In the genomic region with DNA sequence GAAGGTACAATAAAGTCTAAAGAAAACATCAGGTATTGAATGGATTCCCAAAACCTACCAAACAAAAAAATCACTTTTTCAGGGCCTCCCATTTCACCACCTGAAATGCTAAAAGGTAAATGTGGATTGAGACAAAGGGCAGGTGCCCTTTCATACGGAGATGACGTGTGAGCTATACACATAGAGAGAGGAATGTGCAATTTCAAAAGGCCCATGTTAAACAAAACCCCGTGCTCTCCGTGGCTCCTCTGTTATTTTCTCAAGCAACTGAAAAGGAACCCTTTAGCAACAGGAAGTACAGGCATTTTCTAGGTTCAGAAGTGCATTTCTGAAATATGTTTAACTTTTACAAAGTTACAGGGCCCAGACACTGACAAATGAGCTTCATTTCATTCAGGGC, we compare ENCODE assay signal across 29 mouse cellular contexts.
A peak's percentile ranks its signal among the peaks of the same experiment; 100 is the strongest.
DNase-seq lines count a peak whose midpoint lies in the region; ATAC-seq and TF ChIP-seq lines count a peak whose summit lies in the region.
"Had no signal": no experiment of that assay in that cellular context is flagged by ENCODE, and none has a peak within 500 bp of the region (broad histone marks: within the 10 kb centered on the region; RNA-seq: fewer than 3 reads in every experiment).

No protein-coding gene starts in this region.

- DNase-seq in heart, adult 11 months: peak; percentile 12
- DNase-seq in lung, postnatal 14 days: no peak
- peak; percentile 14 for DNase-seq in lung, postnatal 25 days (ENCODE audit: low spot score)
- DNase-seq in stomach, postnatal 0 days (ENCODE audit: low spot score): peak; percentile 34
- DNase-seq in midbrain, embryonic 10.5 days (ENCODE audit: low spot score): no peak
- DNase-seq: adrenal gland, postnatal 14 days; cerebellum, adult 11-12 months; cerebellum, adult 9-11 months; embryo, embryonic 11 days; forebrain, postnatal 0 days; heart, postnatal 36 days; kidney, adult 2 months; kidney, postnatal 10 days; layer of hippocampus, postnatal 36 days; left cerebral cortex, postnatal 4 days; liver, postnatal 0 days; right cerebral cortex, postnatal 14 days had no signal

- no peaks in the 10 kb centered on the region; the same call in 1 of the 2 replicates for H3K4me1 ChIP-seq in heart, embryonic 12.5 days (replicated peaks)
- H3K4me1 ChIP-seq in lung, embryonic 16.5 days (replicated peaks; ENCODE audit: control insufficient read depth, insufficient read depth, low read length): peaks cover 3% of the 10 kb centered on the region; the same call in 1 of the 2 replicates
- H3K4me1 ChIP-seq in stomach, postnatal 0 days (replicated peaks; ENCODE audit: control insufficient read depth, insufficient read depth): no peaks in the 10 kb centered on the region
- no peaks in the 10 kb centered on the region for H3K4me1 ChIP-seq in neural tube, embryonic 15.5 days
- H3K4me1 ChIP-seq in midbrain, embryonic 10.5 days: no peaks in the 10 kb centered on the region
- H3K4me1 ChIP-seq: embryonic facial prominence, embryonic 15.5 days; forebrain, embryonic 12.5 days; heart, embryonic 10.5 days; hindbrain, embryonic 12.5 days; liver, embryonic 12.5 days; midbrain, embryonic 12.5 days; neural tube, embryonic 12.5 days had no signal

- ATAC-seq in heart, embryonic 12.5 days (ENCODE audit: insufficient number of reproducible peaks, low FRiP score): no peak
- ATAC-seq in lung, embryonic 16.5 days (ENCODE audit: low read depth): peak; percentile 86
- ATAC-seq in stomach, postnatal 0 days (ENCODE audit: low FRiP score, low TSS enrichment): peak; percentile 78
- ATAC-seq in neural tube, embryonic 15.5 days (ENCODE audit: low FRiP score): no peak
- ATAC-seq: forebrain, postnatal 0 days; liver, embryonic 12.5 days; liver, postnatal 0 days had no signal

- no peak overlapping the region for H3K27ac ChIP-seq in heart, embryonic 12.5 days (ENCODE audit: poor library complexity, severe bottlenecking)
- H3K27ac ChIP-seq in lung, embryonic 16.5 days (ENCODE audit: low read length): peak overlapping the region; percentile 85
- peak overlapping the region; percentile 74 for H3K27ac ChIP-seq in stomach, postnatal 0 days (replicated peaks)
- no peak overlapping the region for H3K27ac ChIP-seq in neural tube, embryonic 15.5 days (replicated peaks)
- no peak overlapping the region for H3K27ac ChIP-seq in midbrain, embryonic 10.5 days (replicated peaks)
- H3K27ac ChIP-seq: forebrain, embryonic 12.5 days; heart, embryonic 10.5 days; hindbrain, embryonic 12.5 days; liver, embryonic 12.5 days; midbrain, embryonic 12.5 days; neural tube, embryonic 12.5 days had no signal

- WGBS in heart, embryonic 12.5 days: 55% methylated on average over 4 of the region's 4 CpGs
- WGBS in lung, embryonic 16.5 days: 30% methylated on average over 4 of the region's 4 CpGs
- WGBS in stomach, postnatal 0 days: 22% methylated on average over 4 of the region's 4 CpGs
- WGBS in neural tube, embryonic 15.5 days: 64% methylated on average over 4 of the region's 4 CpGs
- WGBS in midbrain, embryonic 10.5 days: 78% methylated on average over 4 of the region's 4 CpGs

- H3K9me3 ChIP-seq in heart, embryonic 12.5 days (replicated peaks): no peaks in the 10 kb centered on the region
- H3K9me3 ChIP-seq in lung, embryonic 16.5 days (ENCODE audit: control insufficient read depth, low read length): no peaks in the 10 kb centered on the region
- no peaks in the 10 kb centered on the region for H3K9me3 ChIP-seq in stomach, postnatal 0 days (ENCODE audit: control insufficient read depth, low read length)
- H3K9me3 ChIP-seq in neural tube, embryonic 15.5 days (replicated peaks): no peaks in the 10 kb centered on the region
- H3K9me3 ChIP-seq in midbrain, embryonic 10.5 days (replicated peaks): no peaks in the 10 kb centered on the region
- H3K9me3 ChIP-seq: embryonic facial prominence, embryonic 15.5 days; forebrain, embryonic 12.5 days; heart, embryonic 10.5 days; hindbrain, embryonic 12.5 days; liver, embryonic 12.5 days; midbrain, embryonic 12.5 days; neural tube, embryonic 12.5 days had no signal

- H3K9ac ChIP-seq in heart, embryonic 12.5 days: no peak overlapping the region
- no peak overlapping the region for H3K9ac ChIP-seq in lung, embryonic 16.5 days (ENCODE audit: low read length)
- no peak overlapping the region for H3K9ac ChIP-seq in stomach, postnatal 0 days (ENCODE audit: low read length)
- no peak overlapping the region for H3K9ac ChIP-seq in neural tube, embryonic 15.5 days (replicated peaks)
- H3K9ac ChIP-seq: embryonic facial prominence, embryonic 15.5 days; forebrain, embryonic 12.5 days; forebrain, postnatal 0 days; hindbrain, embryonic 12.5 days; liver, embryonic 12.5 days; liver, postnatal 0 days; midbrain, embryonic 12.5 days; neural tube, embryonic 12.5 days had no signal

- no peak overlapping the region for H3K4me2 ChIP-seq in heart, embryonic 12.5 days
- no peak overlapping the region for H3K4me2 ChIP-seq in lung, embryonic 16.5 days (ENCODE audit: low read depth, low read length)
- H3K4me2 ChIP-seq in stomach, postnatal 0 days (replicated peaks; ENCODE audit: low read depth): no peak overlapping the region
- H3K4me2 ChIP-seq in neural tube, embryonic 15.5 days: no peak overlapping the region
- H3K4me2 ChIP-seq: embryonic facial prominence, embryonic 15.5 days; forebrain, embryonic 12.5 days; hindbrain, embryonic 12.5 days; liver, embryonic 12.5 days; midbrain, embryonic 12.5 days; neural tube, embryonic 12.5 days had no signal

- H3K4me3 ChIP-seq in heart, embryonic 12.5 days: no peak overlapping the region
- no peak overlapping the region for H3K4me3 ChIP-seq in lung, embryonic 16.5 days (ENCODE audit: low read length)
- no peak overlapping the region for H3K4me3 ChIP-seq in stomach, postnatal 0 days (ENCODE audit: low read depth, low read length)
- H3K4me3 ChIP-seq in neural tube, embryonic 15.5 days (replicated peaks): no peak overlapping the region
- no peak overlapping the region for H3K4me3 ChIP-seq in midbrain, embryonic 10.5 days
- H3K4me3 ChIP-seq: embryonic facial prominence, embryonic 15.5 days; forebrain, embryonic 12.5 days; heart, embryonic 10.5 days; hindbrain, embryonic 12.5 days; liver, embryonic 12.5 days; midbrain, embryonic 12.5 days; myocyte; neural tube, embryonic 12.5 days had no signal

- H3K36me3 ChIP-seq in heart, embryonic 12.5 days: no peaks in the 10 kb centered on the region
- H3K36me3 ChIP-seq in lung, embryonic 16.5 days (ENCODE audit: control insufficient read depth, insufficient read depth, low read length): no peaks in the 10 kb centered on the region
- no peaks in the 10 kb centered on the region for H3K36me3 ChIP-seq in stomach, postnatal 0 days (ENCODE audit: control insufficient read depth, insufficient read depth, low read length)
- H3K36me3 ChIP-seq in neural tube, embryonic 15.5 days: no peaks in the 10 kb centered on the region
- H3K36me3 ChIP-seq in midbrain, embryonic 10.5 days: no peaks in the 10 kb centered on the region
- H3K36me3 ChIP-seq: embryonic facial prominence, embryonic 15.5 days; forebrain, embryonic 12.5 days; G1E; heart, embryonic 10.5 days; hindbrain, embryonic 12.5 days; liver, embryonic 12.5 days; midbrain, embryonic 12.5 days had no signal

- no peak for TF ChIP-seq CTCF in stomach, postnatal 0 days (IDR thresholded peaks at IDR 0.05; ENCODE audit: low read depth)

- no peak for TF ChIP-seq EP300 in stomach, postnatal 0 days (optimal IDR thresholded peaks at IDR 0.05)

- H3K27me3 ChIP-seq in heart, embryonic 12.5 days (replicated peaks): no peaks in the 10 kb centered on the region
- H3K27me3 ChIP-seq in lung, embryonic 16.5 days (ENCODE audit: control insufficient read depth, insufficient read depth, low read depth, low read length): no peaks in the 10 kb centered on the region
- no peaks in the 10 kb centered on the region for H3K27me3 ChIP-seq in stomach, postnatal 0 days (ENCODE audit: control insufficient read depth, insufficient read depth, low read length)
- H3K27me3 ChIP-seq in neural tube, embryonic 15.5 days (replicated peaks): no peaks in the 10 kb centered on the region
- no peaks in the 10 kb centered on the region for H3K27me3 ChIP-seq in midbrain, embryonic 10.5 days (ENCODE audit: low read depth, poor library complexity, severe bottlenecking)
- H3K27me3 ChIP-seq: embryonic facial prominence, embryonic 15.5 days; forebrain, embryonic 12.5 days; hindbrain, embryonic 12.5 days; liver, embryonic 12.5 days; midbrain, embryonic 12.5 days; neural tube, embryonic 12.5 days had no signal

Comparison
In these comparisons a context has a peak if more than half of its experiments do, and no peak if none do; other contexts are left out.
1. DNase-seq: peak in heart, adult 11 months (single experiment), lung, postnatal 25 days (single experiment) and stomach, postnatal 0 days (single experiment); none in lung, postnatal 14 days (single experiment) and midbrain, embryonic 10.5 days (single experiment).
2. ATAC-seq: peak in lung, embryonic 16.5 days (single experiment) and stomach, postnatal 0 days (single experiment); none in heart, embryonic 12.5 days (single experiment) and neural tube, embryonic 15.5 days (single experiment).
3. H3K27ac ChIP-seq: peak in lung, embryonic 16.5 days (single experiment) and stomach, postnatal 0 days (single experiment); none in heart, embryonic 12.5 days (single experiment), neural tube, embryonic 15.5 days (single experiment) and midbrain, embryonic 10.5 days (single experiment).